Mouse (Mus musculus) forebrain, embryonic 12.5 days (tissue): ENCODE data around the gene Vmn2r21. TPM values are rescaled to one million over a fixed set of nuclear protein-coding genes. Genes with fewer than 3 reads are reported as not detected.
"Not testable (repeated sequence)": the region's sequence is repeated elsewhere in the genome, so short reads cannot be mapped to it uniquely, and the experiment has no call there.

Experiments
- ATAC-seq: fragments of 200-750 bp; cut with Nextera tagmentation; 2 replicates; pipeline ENCODE4 v1.8.0; 2017; ENCODE audit warnings: moderate TSS enrichment; ENCODE audit not compliant: low FRiP score
- H3K27ac ChIP-seq: fragments of 300-500 bp; sonication (generic); 2 replicates; pipeline ENCODE4 v1.5.1; 2016; ENCODE audit warnings: mild to moderate bottlenecking
- H3K27me3 ChIP-seq: fragments of 300-500 bp; sonication (generic); 2 replicates; pipeline ENCODE4 v1.6.1; 2016; ENCODE audit warnings: mild to moderate bottlenecking
- H3K36me3 ChIP-seq: fragments of 300-500 bp; sonication (generic); replicated peaks from 2 replicates; pipeline ENCODE4 v1.6.1; 2016; ENCODE audit warnings: mild to moderate bottlenecking
- H3K4me1 ChIP-seq: fragments of 300-500 bp; sonication (generic); 2 replicates; pipeline ENCODE4 v1.6.1; 2016
- H3K4me2 ChIP-seq: fragments of 300-500 bp; sonication (generic); 2 replicates; pipeline ENCODE4 v1.6.1; 2016; ENCODE audit warnings: mild to moderate bottlenecking, moderate library complexity
- H3K4me3 ChIP-seq: fragments of 300-500 bp; sonication (generic); replicated peaks from 2 replicates; pipeline ENCODE4 v1.5.1; 2016; ENCODE audit warnings: mild to moderate bottlenecking
- H3K9ac ChIP-seq: fragments of 300-500 bp; sonication (generic); 2 replicates; pipeline ENCODE4 v1.6.1; 2016; ENCODE audit warnings: mild to moderate bottlenecking
- H3K9me3 ChIP-seq: fragments of 300-500 bp; sonication (generic); 2 replicates; pipeline ENCODE4 v1.6.1; 2016
- WGBS: fragments of 180-500 bp; shearing (Covaris S2); methylation state at CpG from one replicate; pipeline ENCODE4 v1.1.7; 2016; 5-methylcytosine and 5-hydroxymethylcytosine counted together
- polyA plus RNA-seq: library from polyadenylated mRNA; unstranded; fragments of >200 nt; fragmentation: Nextera tagmentation; extraction: Ambion mirVana; gene quantifications from 2 replicates; pipeline ENCODE4 v1.2.1, GENCODE M21; 2016

The Vmn2r21 gene
- not detected in 2 replicates for polyA plus RNA-seq

DNA sequence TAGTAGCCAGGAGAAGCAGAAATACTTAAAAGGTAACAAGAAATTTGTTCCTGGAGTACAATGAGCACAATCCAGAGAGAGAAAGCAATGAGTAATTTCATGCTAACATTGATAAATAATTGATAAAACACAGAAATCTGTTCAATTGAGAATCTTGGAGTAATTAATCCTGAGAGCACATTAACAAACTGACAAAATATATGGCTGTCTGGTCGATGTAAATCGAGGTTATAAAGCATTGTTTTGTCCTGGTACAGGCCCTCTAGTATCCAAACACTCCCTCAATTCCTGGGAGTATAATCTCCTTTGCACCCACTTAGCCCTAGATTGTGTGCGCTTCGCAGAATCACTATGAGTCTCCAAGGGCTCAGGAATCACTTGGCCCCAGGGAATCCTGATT is at the start of gene Vmn2r21:
TSS of gene Vmn2r21 (minus strand) at position 101 of the 400 bp plus-strand sequence.
- not testable (repeated sequence) for H3K27me3 ChIP-seq, H3K9ac ChIP-seq, H3K4me1 ChIP-seq, H3K27ac ChIP-seq, H3K4me3 ChIP-seq, H3K9me3 ChIP-seq, H3K36me3 ChIP-seq, ATAC-seq, H3K4me2 ChIP-seq
- WGBS: no CpG with 5 or more reads among the region's 4 CpGs

DNA sequence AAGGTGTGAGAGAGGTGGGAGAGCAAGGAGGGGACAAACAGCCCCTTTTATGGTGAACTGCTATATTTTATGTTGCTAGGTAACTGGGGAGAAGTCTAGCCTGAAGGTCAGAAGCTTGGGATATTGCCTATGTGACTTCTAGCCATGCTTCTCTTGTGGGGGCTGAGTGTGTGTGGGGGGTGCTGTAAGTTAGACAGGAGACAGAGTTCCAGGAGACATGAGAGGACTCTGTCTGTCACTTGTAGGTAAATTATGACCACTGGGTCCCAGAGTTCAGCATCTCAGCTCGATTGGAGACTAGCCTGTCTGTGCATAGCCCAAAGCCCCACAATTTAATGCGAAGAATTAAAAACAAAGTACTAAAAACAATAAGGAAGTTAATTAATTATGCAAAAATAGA is 41.5 kb upstream of the Vmn2r21 start:
- not testable (repeated sequence) for H3K9ac ChIP-seq, H3K36me3 ChIP-seq, H3K27me3 ChIP-seq, H3K27ac ChIP-seq, H3K9me3 ChIP-seq, H3K4me2 ChIP-seq, ATAC-seq, H3K4me3 ChIP-seq, H3K4me1 ChIP-seq
- WGBS: no CpG with 5 or more reads among the region's 2 CpGs

DNA sequence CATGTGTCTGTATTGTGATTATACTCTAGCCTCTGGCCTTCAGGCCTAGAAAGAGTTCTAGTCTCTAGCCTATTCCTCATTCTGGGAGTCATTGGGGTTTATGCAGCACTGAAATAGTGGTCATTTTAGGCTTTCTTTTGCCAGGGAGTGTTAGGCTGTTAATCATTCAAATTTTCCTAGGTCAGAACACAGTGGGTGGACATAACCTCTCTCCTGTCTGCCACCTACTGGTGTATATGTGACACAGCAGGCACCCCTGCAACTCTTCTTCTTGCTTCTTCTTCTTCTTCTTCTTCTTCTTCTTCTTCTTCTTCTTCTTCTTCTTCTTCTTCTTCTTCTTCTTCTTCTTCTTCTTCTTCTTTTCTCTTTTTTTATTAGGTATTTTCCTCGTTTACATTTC is 6.5 kb upstream of the Vmn2r21 start:
- H3K9me3 ChIP-seq, H3K27me3 ChIP-seq, H3K4me1 ChIP-seq, H3K4me3 ChIP-seq, H3K4me2 ChIP-seq, ATAC-seq, H3K9ac ChIP-seq, H3K36me3 ChIP-seq, H3K27ac ChIP-seq: not testable (repeated sequence)
- no CpG with 5 or more reads among the region's 1 CpGs for WGBS

DNA sequence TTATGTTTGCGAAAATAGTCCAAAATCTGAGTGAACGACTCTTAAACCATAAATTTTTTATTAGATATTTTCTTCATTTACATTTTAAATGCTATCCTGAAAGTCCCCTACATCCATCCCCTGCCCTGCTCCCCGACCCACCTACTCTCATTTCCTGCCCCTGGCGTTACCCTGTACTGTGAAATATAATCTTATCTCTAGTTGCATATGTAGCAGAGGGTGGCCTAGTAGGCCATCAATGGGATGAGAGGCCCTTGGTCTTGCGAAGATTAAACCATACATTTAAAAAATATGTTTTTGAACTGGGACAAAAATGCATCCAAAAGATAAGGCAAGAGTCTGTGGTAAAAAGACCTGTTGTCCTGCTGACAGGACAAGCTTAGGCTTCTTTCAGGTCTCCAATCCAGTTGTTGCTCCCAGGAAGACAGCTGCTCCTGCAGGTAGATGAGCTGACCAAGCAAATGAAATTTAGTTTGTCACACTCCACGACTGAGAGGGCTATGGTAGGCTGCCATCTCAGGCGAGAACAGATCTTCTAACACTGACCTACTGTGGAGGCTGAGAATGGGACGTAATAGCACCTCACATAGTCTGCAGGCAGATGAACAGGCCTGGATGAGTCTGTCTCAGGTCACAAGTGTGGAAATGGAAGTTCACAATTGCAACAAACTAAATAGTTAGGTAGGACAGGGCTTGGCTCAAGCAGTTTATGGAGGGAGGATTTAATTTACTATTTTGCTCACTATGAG is 10.8 kb downstream of the Vmn2r21 start:
- H3K36me3 ChIP-seq, H3K9me3 ChIP-seq, H3K27me3 ChIP-seq, H3K4me1 ChIP-seq, H3K4me3 ChIP-seq, H3K4me2 ChIP-seq, H3K27ac ChIP-seq, ATAC-seq, H3K9ac ChIP-seq: not testable (repeated sequence)
- WGBS: no CpG with 5 or more reads among the region's 8 CpGs

DNA sequence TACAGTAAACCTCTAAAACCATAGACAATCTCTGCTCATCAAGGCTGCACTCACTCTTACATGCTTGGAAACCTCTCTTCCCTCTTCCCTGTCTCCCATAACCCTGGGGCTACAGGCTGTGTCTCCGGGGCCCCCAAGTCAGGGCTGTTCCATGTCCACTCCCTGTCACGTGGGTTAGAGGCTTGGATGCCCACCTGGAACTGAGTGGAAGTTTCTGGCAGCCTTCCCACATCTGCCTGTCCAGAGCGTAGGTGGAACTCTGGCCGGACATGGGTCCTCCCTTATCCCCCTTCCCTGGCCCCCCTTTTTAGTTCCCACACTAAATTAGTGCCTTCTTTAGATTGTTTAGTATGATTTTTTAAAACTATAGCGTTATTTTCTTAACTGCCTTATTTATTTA is 60.2 kb downstream of the Vmn2r21 start:
- WGBS: no CpG with 5 or more reads among the region's 5 CpGs
- not testable (repeated sequence) for H3K4me2 ChIP-seq, H3K4me3 ChIP-seq, ATAC-seq, H3K9ac ChIP-seq, H3K4me1 ChIP-seq, H3K36me3 ChIP-seq, H3K9me3 ChIP-seq, H3K27me3 ChIP-seq, H3K27ac ChIP-seq

DNA sequence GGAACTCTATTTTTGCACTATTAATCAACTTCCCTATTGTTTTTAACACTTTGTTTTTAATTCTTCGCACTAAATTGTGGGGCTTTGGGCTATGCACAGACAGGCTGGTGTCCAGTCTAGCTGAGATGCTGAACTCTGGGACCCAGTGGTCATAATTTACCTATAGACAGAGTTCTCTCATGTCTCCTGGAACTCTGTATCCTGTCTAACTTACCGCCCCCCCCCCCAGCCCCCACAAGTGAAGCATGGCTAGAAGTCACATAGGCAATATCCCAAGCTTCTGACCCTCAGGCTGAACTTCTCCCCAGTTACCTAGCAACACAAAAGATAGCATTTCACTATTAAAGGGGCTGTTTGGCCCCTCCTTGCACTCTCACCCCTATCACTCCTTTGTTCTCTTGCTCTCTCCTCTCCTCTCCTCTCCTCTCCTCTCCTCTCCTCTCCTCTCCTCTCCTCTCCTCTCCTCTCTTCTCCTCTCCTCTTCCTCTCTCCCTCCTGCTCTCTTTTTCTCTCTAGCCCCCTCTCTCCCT is 60.7 kb downstream of the Vmn2r21 start:
- H3K4me3 ChIP-seq, H3K27me3 ChIP-seq, H3K4me1 ChIP-seq, ATAC-seq, H3K27ac ChIP-seq, H3K9ac ChIP-seq, H3K36me3 ChIP-seq, H3K4me2 ChIP-seq, H3K9me3 ChIP-seq: not testable (repeated sequence)
- no CpG with 5 or more reads among the region's 2 CpGs for WGBS

DNA sequence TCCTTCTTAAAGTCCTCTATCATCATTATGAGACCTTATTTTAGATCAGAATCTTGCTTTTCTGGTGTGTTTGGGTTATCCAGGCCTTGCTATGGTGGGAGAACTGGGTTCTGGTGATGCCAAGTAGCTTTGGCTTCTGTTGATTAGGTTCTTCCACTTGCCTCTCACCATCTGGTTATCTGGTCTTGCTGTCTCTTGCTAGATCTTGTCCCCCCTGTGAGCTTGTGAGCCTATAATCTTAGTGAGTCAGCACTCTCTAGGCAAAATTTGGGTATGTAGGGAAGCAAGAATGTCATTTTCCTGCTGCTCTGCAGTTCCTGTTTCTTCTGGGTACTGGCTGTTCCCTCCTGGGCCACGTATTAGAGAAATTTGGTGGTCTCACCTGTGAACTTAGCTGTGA is 64.6 kb downstream of the Vmn2r21 start:
- not testable (repeated sequence) for H3K9me3 ChIP-seq, ATAC-seq, H3K27me3 ChIP-seq, H3K4me2 ChIP-seq, H3K9ac ChIP-seq, H3K4me3 ChIP-seq, H3K4me1 ChIP-seq, H3K27ac ChIP-seq, H3K36me3 ChIP-seq
- WGBS: no CpG with 5 or more reads among the region's 1 CpGs

Other genes with a start within 250 kb of the Vmn2r21 start
- not detected in 2 replicates for gene Clec4e, start 243.5 kb downstream of the Vmn2r21 start, polyA plus RNA-seq
- not detected in 2 replicates for gene Vmn2r19, start 225.1 kb downstream of the Vmn2r21 start, polyA plus RNA-seq
- gene Vmn2r20, start 115.3 kb downstream of the Vmn2r21 start, polyA plus RNA-seq: not detected in 2 replicates
- gene Vmn2r22, start 117.3 kb upstream of the Vmn2r21 start, polyA plus RNA-seq: not detected in 2 replicates
- not detected in 2 replicates for gene Vmn2r23, start 169.3 kb upstream of the Vmn2r21 start, polyA plus RNA-seq
- gene Vmn2r24, start 245.5 kb upstream of the Vmn2r21 start, polyA plus RNA-seq: not detected in 2 replicates